Mouse (Mus musculus): ENCODE measurements around the gene Rtcb. TPM values are rescaled to one million over a fixed set of nuclear protein-coding genes. Genes with fewer than 3 reads are reported as not detected.

Gene Rtcb
- polyA plus RNA-seq, 1 experiment, result 115 TPM

GRCm38 (mm10) chr10:85969894-85970620 is 12.4 kb upstream of the Rtcb start:
- Histone ChIP-seq H3K4me1 (ENCODE audit: control insufficient read depth, insufficient read depth, low read length) (no peaks in the 10 kb centered on the region), H3K27ac (ENCODE audit: insufficient read depth, low read length) (no peak overlapping the region), H3K4me3 (ENCODE audit: insufficient read depth, low read length) (no peak overlapping the region)
- no peak for TF ChIP-seq CTCF (IDR thresholded peaks at IDR 0.05; ENCODE audit: extremely low read depth, insufficient read depth, low read length)

- no peak for TF ChIP-seq POLR2A (IDR thresholded peaks at IDR 0.05; ENCODE audit: extremely low read depth, insufficient read depth, low read length)
These were observed 11.1 kb upstream of the Rtcb start for GRCm38 (mm10) chr10:85968731-85969130.

GRCm38 (mm10) chr10:85968157-85968634 is 10.6 kb upstream of the Rtcb start:
- Histone ChIP-seq H3K4me1 (ENCODE audit: control insufficient read depth, insufficient read depth, low read length) (no peaks in the 10 kb centered on the region), H3K27ac (ENCODE audit: insufficient read depth, low read length) (no peak overlapping the region), H3K4me3 (ENCODE audit: insufficient read depth, low read length) (no peak overlapping the region)
- peak; percentile 89 for TF ChIP-seq CTCF (IDR thresholded peaks at IDR 0.05; ENCODE audit: extremely low read depth, insufficient read depth, low read length)
- TF ChIP-seq POLR2A (IDR thresholded peaks at IDR 0.05; ENCODE audit: extremely low read depth, insufficient read depth, low read length), result no peak

More at GRCm38 (mm10) chr10:85968731-85969130, 11.1 kb upstream of the Rtcb start:
- no peak overlapping the region for H3K4me3 ChIP-seq (ENCODE audit: insufficient read depth, low read length)
- H3K27ac ChIP-seq (ENCODE audit: insufficient read depth, low read length), result no peak overlapping the region
- no peaks in the 10 kb centered on the region for H3K4me1 ChIP-seq (ENCODE audit: control insufficient read depth, insufficient read depth, low read length)

GRCm38 (mm10) chr10:85967411-85968156 is 10.0 kb upstream of the Rtcb start:
- H3K4me3 ChIP-seq (ENCODE audit: insufficient read depth, low read length), result no peak overlapping the region
- no peak overlapping the region for H3K27ac ChIP-seq (ENCODE audit: insufficient read depth, low read length)
- H3K4me1 ChIP-seq (ENCODE audit: control insufficient read depth, insufficient read depth, low read length), result no peaks in the 10 kb centered on the region
- TF ChIP-seq POLR2A (IDR thresholded peaks at IDR 0.05; ENCODE audit: extremely low read depth, insufficient read depth, low read length) (no peak), CTCF (IDR thresholded peaks at IDR 0.05; ENCODE audit: extremely low read depth, insufficient read depth, low read length) (no peak)

DNA sequence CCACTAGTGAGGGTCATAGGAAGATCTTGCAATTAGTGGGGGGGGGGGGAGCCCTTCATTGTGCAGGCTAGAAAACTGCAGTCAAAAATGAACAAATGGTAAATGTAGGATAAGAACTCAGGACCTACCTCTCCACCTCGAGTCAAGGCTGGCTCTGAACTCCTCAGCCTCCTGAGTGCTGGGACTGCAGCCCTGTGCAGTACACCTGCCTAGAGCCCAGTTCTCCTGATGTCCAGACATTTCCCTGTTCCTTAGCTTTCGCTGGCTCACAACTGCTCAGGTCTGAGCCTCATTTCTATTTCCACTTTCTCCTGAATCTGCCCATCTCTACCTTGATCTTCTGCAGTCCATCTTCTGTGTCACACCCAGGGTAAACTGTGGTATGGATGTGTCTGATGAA is 8.9 kb upstream of the Rtcb start:
- no peaks in the 10 kb centered on the region for H3K4me1 ChIP-seq (ENCODE audit: control insufficient read depth, insufficient read depth, low read length)
- no peak overlapping the region for H3K27ac ChIP-seq (ENCODE audit: insufficient read depth, low read length)
- TF ChIP-seq CTCF (IDR thresholded peaks at IDR 0.05; ENCODE audit: extremely low read depth, insufficient read depth, low read length), result no peak
- TF ChIP-seq POLR2A (IDR thresholded peaks at IDR 0.05; ENCODE audit: extremely low read depth, insufficient read depth, low read length), result no peak
- H3K4me3 ChIP-seq (ENCODE audit: insufficient read depth, low read length), result no peak overlapping the region

GRCm38 (mm10) chr10:85964316-85964715 is 6.7 kb upstream of the Rtcb start:
- TF ChIP-seq POLR2A (IDR thresholded peaks at IDR 0.05; ENCODE audit: extremely low read depth, insufficient read depth, low read length) (no peak), CTCF (IDR thresholded peaks at IDR 0.05; ENCODE audit: extremely low read depth, insufficient read depth, low read length) (no peak)
- H3K4me3 ChIP-seq (ENCODE audit: insufficient read depth, low read length), result no peak overlapping the region
- H3K4me1 ChIP-seq (ENCODE audit: control insufficient read depth, insufficient read depth, low read length), result no peaks in the 10 kb centered on the region
- no peak overlapping the region for H3K27ac ChIP-seq (ENCODE audit: insufficient read depth, low read length)

- Histone ChIP-seq H3K27ac (ENCODE audit: insufficient read depth, low read length) (no peak overlapping the region), H3K4me3 (ENCODE audit: insufficient read depth, low read length) (no peak overlapping the region), H3K4me1 (ENCODE audit: control insufficient read depth, insufficient read depth, low read length) (no peaks in the 10 kb centered on the region)
- TF ChIP-seq CTCF (IDR thresholded peaks at IDR 0.05; ENCODE audit: extremely low read depth, insufficient read depth, low read length), result no peak
- no peak for TF ChIP-seq POLR2A (IDR thresholded peaks at IDR 0.05; ENCODE audit: extremely low read depth, insufficient read depth, low read length)
These were observed 5.3 kb upstream of the Rtcb start for GRCm38 (mm10) chr10:85962897-85963296.

- Histone ChIP-seq H3K27ac (ENCODE audit: insufficient read depth, low read length) (no peak overlapping the region), H3K4me3 (ENCODE audit: insufficient read depth, low read length) (peak overlapping the region; percentile 97), H3K4me1 (ENCODE audit: control insufficient read depth, insufficient read depth, low read length) (peaks cover 2% of the 10 kb centered on the region; the same call in 1 of the 2 replicates)
- TF ChIP-seq CTCF (IDR thresholded peaks at IDR 0.05; ENCODE audit: extremely low read depth, insufficient read depth, low read length) (no peak), POLR2A (IDR thresholded peaks at IDR 0.05; ENCODE audit: extremely low read depth, insufficient read depth, low read length) (no peak)
These were observed 678 bp downstream of the Rtcb start for GRCm38 (mm10) chr10:85956871-85957419.

GRCm38 (mm10) chr10:85954429-85954828 is 3.2 kb downstream of the Rtcb start:
- H3K4me1 ChIP-seq (ENCODE audit: control insufficient read depth, insufficient read depth, low read length), result peaks cover 2% of the 10 kb centered on the region; the same call in 1 of the 2 replicates
- no peak overlapping the region for H3K27ac ChIP-seq (ENCODE audit: insufficient read depth, low read length)
- TF ChIP-seq CTCF (IDR thresholded peaks at IDR 0.05; ENCODE audit: extremely low read depth, insufficient read depth, low read length) (no peak), POLR2A (IDR thresholded peaks at IDR 0.05; ENCODE audit: extremely low read depth, insufficient read depth, low read length) (no peak)
- no peak overlapping the region for H3K4me3 ChIP-seq (ENCODE audit: insufficient read depth, low read length)

All from cortical plate, adult 2 months (tissue).